Mouse (Mus musculus): Measurements from ENCODE around the gene Slc24a4. TPM values are rescaled to one million over a fixed set of nuclear protein-coding genes. Genes with fewer than 3 reads are reported as not detected.
"Not testable (repeated sequence)": the region's sequence is repeated elsewhere in the genome, so short reads cannot be mapped to it uniquely, and the experiment has no call there.

Slc24a4 gene
- polyA plus RNA-seq, 1 experiment from 2014 or later: 0.49 TPM

DNA sequence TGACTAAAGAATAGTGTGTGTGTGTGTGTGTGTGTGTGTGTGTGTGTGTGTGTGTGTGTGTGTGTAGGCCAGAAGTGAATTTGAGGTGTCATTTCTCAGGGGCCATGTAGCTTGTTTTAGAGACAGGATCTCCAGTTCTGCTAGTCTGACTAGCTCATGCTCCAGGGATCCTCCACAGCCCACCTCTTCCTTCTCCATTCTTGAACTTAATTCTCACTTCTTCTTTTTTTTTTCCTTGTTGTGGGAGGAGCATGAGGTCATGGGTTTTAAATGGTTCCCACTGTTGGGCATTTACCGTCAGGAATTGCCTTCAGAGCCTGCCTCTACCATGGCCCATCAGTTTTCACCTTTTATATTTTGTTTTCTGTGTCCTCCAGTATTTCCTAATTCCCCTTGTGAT is 124.0 kb downstream of the Slc24a4 start:
- Histone ChIP-seq H3K9ac (no peak overlapping the region), H3K27ac (no peak overlapping the region), H3K4me1 (no peaks in the 10 kb centered on the region), H3K4me3 (replicated peaks) (no peak overlapping the region), H3K36me3 (no peaks in the 10 kb centered on the region), H3K27me3 (replicated peaks) (no peaks in the 10 kb centered on the region), H3K9me3 (no peaks in the 10 kb centered on the region), H3K4me2 (no peak overlapping the region)
- 70% methylated on average over 1 of the region's 1 CpGs for WGBS
- no peak for ATAC-seq (ENCODE audit: insufficient read depth, low FRiP score, low read depth)

DNA sequence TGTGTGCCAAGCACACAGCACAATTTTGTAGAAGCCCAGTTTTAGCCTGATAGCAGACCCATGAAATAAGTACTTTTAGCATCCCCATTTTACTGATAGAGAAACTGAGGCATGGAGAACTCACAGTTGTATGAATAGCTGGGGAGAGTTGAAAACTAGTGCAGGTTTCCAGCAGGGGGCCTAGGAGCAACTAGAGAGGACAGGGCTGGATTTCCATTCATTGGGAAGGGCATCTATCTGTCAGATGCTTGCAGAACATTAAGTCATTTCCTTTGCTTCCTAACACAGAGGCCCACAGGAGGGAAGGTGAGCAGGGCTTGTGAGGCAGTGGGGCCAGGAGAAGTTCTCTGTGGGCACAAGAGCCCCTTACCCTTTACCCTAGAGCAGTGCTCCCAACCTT is 126.5 kb downstream of the Slc24a4 start:
- Histone ChIP-seq H3K4me2 (no peak overlapping the region), H3K36me3 (no peaks in the 10 kb centered on the region), H3K27me3 (replicated peaks) (no peaks in the 10 kb centered on the region), H3K4me3 (replicated peaks) (no peak overlapping the region), H3K4me1 (no peaks in the 10 kb centered on the region), H3K9ac (no peak overlapping the region), H3K27ac (no peak overlapping the region), H3K9me3 (no peaks in the 10 kb centered on the region)
- ATAC-seq (ENCODE audit: insufficient read depth, low FRiP score, low read depth): no peak

DNA sequence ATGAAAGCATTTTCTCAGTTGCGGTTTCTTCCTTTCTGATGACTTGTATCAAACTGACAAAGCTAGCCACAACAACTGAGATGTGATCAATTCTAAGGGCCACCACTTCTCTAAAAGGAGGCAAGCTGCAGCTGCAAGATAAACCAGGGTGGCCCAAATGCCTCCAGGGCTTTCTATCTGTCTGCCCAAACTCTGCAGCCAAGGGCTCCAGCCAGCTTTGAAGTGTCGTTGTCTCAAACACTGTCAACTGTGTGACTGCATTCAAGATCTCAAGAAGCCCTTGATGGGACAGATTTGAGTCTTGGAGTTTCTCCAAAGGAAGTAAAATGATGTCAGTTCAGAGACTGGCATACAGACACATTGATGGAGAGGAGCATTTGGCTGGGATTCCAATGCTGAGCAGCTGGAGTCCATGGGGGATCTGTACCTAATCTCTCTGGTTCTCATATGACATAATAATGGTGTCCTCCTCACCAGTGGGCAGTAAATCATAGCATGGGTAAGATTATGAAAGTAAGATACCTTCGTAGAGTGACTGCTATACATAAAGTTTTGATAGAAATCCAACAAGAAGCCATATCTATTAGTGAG is 130.1 kb downstream of the Slc24a4 start:
- H3K27me3 ChIP-seq (replicated peaks): no peaks in the 10 kb centered on the region
- WGBS: 65% methylated on average over 3 of the region's 3 CpGs
- ATAC-seq (ENCODE audit: insufficient read depth, low FRiP score, low read depth): no peak
- no peak overlapping the region for H3K27ac ChIP-seq
- peaks cover 9% of the 10 kb centered on the region; the same call in 1 of the 2 replicates for H3K4me1 ChIP-seq
- no peaks in the 10 kb centered on the region for H3K36me3 ChIP-seq
- H3K9ac ChIP-seq: no peak overlapping the region
- H3K9me3 ChIP-seq: no peaks in the 10 kb centered on the region
- no peak overlapping the region for H3K4me2 ChIP-seq
- no peak overlapping the region for H3K4me3 ChIP-seq (replicated peaks)

DNA sequence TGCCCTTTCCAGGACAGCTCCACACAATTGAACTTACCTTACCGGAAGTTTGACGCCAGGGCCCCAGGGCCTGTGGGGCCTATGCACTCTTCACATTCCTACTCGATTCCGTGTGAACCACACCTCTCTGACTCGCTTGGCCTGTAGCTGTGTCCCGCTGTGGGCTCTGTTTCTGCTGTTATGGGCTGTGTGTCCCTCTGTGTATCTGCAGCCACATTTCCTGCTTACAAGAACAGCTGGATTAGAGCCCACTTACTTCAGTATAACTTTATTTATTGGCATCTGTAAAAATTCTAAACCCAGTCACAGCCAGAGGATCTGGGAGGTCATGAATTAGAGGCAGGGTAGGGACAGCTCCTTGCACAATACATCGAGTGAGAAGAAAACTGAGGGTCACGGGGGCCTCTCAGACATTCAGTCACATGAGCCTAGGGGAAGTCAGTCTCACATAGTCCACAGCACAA is 133.4 kb downstream of the Slc24a4 start:
- no peaks in the 10 kb centered on the region for H3K9me3 ChIP-seq
- 25% methylated on average over 8 of the region's 8 CpGs for WGBS
- H3K4me1 ChIP-seq: peaks cover 9% of the 10 kb centered on the region; the same call in 1 of the 2 replicates
- H3K36me3 ChIP-seq: no peaks in the 10 kb centered on the region
- no peak overlapping the region for H3K4me2 ChIP-seq
- no peaks in the 10 kb centered on the region for H3K27me3 ChIP-seq (replicated peaks)
- no peak overlapping the region for H3K9ac ChIP-seq
- ATAC-seq (ENCODE audit: insufficient read depth, low FRiP score, low read depth): peak; percentile 72; the same call in 1 of the 2 replicates
- no peak overlapping the region for H3K4me3 ChIP-seq (replicated peaks)
- peak overlapping the region; percentile 11; the same call in 1 of the 2 replicates for H3K27ac ChIP-seq

DNA sequence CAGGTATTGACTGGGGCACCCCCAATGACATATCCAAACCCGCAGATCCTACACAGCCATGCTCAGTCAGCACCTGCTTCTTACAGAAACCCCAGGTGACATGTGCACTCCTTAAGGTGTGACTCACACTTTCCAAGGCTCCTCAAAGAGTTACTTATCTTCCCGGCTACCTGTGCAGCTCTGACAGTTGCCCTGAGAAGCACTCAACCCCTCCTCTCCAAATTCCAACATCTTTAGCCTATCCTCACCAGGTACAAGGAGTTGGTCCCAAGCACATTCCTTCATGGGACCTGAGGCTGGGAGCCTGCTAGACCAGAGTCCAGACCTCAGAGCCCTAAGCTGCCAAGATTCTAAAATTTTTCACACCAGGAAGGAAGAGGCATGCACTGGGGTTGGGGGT is 134.3 kb downstream of the Slc24a4 start:
- H3K9me3 ChIP-seq: no peaks in the 10 kb centered on the region
- no peak overlapping the region for H3K4me2 ChIP-seq
- peaks cover 9% of the 10 kb centered on the region; the same call in 1 of the 2 replicates for H3K4me1 ChIP-seq
- 92% methylated on average over 2 of the region's 2 CpGs for WGBS
- H3K27me3 ChIP-seq (replicated peaks): no peaks in the 10 kb centered on the region
- no peak for ATAC-seq (ENCODE audit: insufficient read depth, low FRiP score, low read depth)
- no peak overlapping the region for H3K27ac ChIP-seq
- H3K36me3 ChIP-seq: no peaks in the 10 kb centered on the region
- H3K9ac ChIP-seq: no peak overlapping the region
- H3K4me3 ChIP-seq (replicated peaks): no peak overlapping the region

DNA sequence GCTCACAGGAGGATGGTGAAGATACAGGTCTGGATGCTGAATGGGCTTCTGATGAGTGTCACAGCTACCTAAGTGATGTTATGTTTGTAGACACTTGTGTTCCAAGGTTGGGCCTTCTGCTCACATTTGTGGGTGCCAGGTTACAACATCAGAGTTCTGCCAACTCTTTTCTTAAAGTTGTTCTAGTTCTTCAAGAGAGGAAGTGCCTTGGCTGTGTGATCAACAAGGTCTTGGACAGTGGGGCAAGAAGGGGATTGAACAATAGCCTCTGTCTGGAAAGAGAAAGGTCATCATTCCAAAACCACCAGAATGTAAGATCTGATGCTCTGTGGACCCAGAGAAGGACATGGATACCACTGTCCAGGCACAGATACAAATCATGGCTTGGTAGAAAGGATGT is 134.7 kb downstream of the Slc24a4 start:
- no peaks in the 10 kb centered on the region for H3K36me3 ChIP-seq
- H3K4me3 ChIP-seq (replicated peaks): no peak overlapping the region
- H3K27me3 ChIP-seq (replicated peaks): no peaks in the 10 kb centered on the region
- no peak overlapping the region for H3K4me2 ChIP-seq
- no peaks in the 10 kb centered on the region for H3K9me3 ChIP-seq
- peaks cover 9% of the 10 kb centered on the region; the same call in 1 of the 2 replicates for H3K4me1 ChIP-seq
- H3K9ac ChIP-seq: no peak overlapping the region
- no peak for ATAC-seq (ENCODE audit: insufficient read depth, low FRiP score, low read depth)
- H3K27ac ChIP-seq: no peak overlapping the region

DNA sequence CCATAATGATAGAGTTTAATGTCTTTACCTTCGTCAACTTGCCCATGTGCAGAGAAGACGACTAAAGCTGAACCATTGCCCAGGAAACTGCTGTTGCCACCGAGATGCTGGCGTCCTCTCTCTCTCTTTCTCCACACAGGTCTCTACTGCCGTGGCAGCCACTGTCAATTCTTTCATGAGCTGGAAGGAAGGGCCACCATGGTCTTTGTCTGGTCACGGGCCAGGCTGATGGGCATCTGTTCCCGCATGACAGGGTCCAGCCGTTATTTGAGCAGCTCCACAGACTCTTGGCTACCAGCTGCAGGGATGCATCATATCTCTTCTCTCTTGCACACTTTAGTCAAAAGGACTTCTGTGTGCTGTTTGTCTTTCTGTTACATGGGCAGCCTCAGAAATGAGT is 137.9 kb downstream of the Slc24a4 start:
- no peaks in the 10 kb centered on the region for H3K9me3 ChIP-seq
- H3K27me3 ChIP-seq (replicated peaks): no peaks in the 10 kb centered on the region
- WGBS: 86% methylated on average over 8 of the region's 8 CpGs
- H3K4me1 ChIP-seq: peaks cover 9% of the 10 kb centered on the region; the same call in 1 of the 2 replicates
- ATAC-seq (ENCODE audit: insufficient read depth, low FRiP score, low read depth): no peak
- H3K4me2 ChIP-seq: no peak overlapping the region
- no peak overlapping the region for H3K9ac ChIP-seq
- no peak overlapping the region for H3K4me3 ChIP-seq (replicated peaks)
- H3K27ac ChIP-seq: no peak overlapping the region
- no peaks in the 10 kb centered on the region for H3K36me3 ChIP-seq

DNA sequence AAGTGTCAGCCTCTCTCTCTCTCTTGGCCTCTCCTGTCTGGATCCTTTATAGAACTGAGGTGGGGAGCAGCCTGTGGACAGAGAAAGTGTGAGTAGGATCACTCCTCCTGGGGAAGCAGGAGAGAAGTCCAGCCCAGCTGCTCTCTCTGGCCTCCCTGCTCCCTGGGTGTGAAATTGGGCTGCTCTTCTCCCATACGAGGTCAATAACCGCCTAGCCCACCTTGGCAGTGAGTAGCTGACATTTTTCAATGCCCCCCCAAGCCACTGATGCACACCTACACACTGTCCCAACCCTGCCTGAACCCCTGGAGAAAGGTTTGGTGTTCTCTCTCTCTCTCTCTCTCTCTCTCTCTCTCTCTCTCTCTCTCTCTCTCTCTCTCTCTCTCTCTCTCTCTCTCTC is 140.6 kb downstream of the Slc24a4 start:
- WGBS: 49% methylated on average over 2 of the region's 2 CpGs
- Histone ChIP-seq H3K9ac (no peak overlapping the region), H3K4me2 (no peak overlapping the region), H3K9me3 (no peaks in the 10 kb centered on the region), H3K4me1 (no peaks in the 10 kb centered on the region), H3K27me3 (replicated peaks) (no peaks in the 10 kb centered on the region), H3K36me3 (no peaks in the 10 kb centered on the region), H3K27ac (no peak overlapping the region), H3K4me3 (replicated peaks) (no peak overlapping the region)
- no peak for ATAC-seq (ENCODE audit: insufficient read depth, low FRiP score, low read depth)

DNA sequence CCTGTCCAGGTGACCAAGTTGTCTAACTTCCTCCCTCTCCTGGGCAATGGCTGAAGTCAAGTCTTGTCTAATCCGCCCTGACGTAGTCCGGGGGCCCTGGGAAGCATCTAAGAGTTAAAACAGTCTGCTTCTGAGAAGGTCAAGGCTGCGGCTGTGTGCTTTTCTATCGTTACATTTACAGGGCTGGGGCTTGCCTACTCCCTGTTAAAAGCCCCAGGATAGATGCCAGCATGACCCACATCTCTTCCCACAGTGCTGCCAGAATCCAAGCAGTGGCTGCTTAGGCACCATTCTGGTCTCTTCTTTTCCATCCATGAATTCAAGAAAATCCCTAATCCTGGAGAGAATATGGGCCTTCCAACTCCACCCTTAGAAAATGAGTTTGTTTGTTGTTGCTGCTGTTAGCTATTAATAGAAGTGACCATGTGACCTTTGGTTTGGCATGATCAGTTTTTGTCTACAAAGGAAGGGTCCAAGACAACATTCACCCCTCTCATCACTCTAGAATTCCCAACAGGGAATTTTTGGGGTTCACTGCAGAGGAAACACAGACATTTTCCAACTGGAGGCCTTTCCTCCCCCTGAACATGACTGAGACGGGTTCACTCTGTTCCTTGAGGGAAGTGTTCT is 142.4 kb downstream of the Slc24a4 start:
- ATAC-seq (ENCODE audit: insufficient read depth, low FRiP score, low read depth): no peak
- no peaks in the 10 kb centered on the region for H3K4me1 ChIP-seq
- no peaks in the 10 kb centered on the region for H3K27me3 ChIP-seq (replicated peaks)
- no peak overlapping the region for H3K27ac ChIP-seq
- no peaks in the 10 kb centered on the region for H3K36me3 ChIP-seq
- no peak overlapping the region for H3K4me2 ChIP-seq
- 69% methylated on average over 6 of the region's 6 CpGs for WGBS
- no peaks in the 10 kb centered on the region for H3K9me3 ChIP-seq
- no peak overlapping the region for H3K4me3 ChIP-seq (replicated peaks)
- no peak overlapping the region for H3K9ac ChIP-seq

DNA sequence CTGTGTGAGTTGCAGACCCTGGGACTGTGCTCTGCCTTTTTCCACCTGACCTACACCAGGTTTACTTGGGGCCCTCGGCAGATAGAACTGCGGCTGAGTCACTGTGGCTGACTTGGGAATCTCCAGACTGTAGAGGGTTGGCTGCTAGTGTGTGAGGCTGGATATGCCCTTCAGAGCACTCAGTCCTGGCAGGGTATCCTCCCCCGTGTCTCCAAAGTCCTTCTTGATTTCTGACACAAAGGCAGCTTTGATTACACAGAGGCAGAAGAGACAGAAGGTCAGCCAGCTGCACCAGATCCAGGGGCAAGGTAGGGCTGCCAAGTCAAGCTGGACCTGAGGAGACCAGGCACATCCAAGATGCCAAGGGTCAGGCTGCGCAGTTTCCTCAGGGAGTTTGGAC is 142.9 kb downstream of the Slc24a4 start:
- Histone ChIP-seq H3K27me3 (replicated peaks) (no peaks in the 10 kb centered on the region), H3K4me3 (replicated peaks) (no peak overlapping the region), H3K9ac (no peak overlapping the region), H3K9me3 (no peaks in the 10 kb centered on the region), H3K36me3 (no peaks in the 10 kb centered on the region), H3K27ac (no peak overlapping the region), H3K4me1 (no peaks in the 10 kb centered on the region), H3K4me2 (no peak overlapping the region)
- WGBS: 72% methylated on average over 4 of the region's 4 CpGs
- no peak for ATAC-seq (ENCODE audit: insufficient read depth, low FRiP score, low read depth)

DNA sequence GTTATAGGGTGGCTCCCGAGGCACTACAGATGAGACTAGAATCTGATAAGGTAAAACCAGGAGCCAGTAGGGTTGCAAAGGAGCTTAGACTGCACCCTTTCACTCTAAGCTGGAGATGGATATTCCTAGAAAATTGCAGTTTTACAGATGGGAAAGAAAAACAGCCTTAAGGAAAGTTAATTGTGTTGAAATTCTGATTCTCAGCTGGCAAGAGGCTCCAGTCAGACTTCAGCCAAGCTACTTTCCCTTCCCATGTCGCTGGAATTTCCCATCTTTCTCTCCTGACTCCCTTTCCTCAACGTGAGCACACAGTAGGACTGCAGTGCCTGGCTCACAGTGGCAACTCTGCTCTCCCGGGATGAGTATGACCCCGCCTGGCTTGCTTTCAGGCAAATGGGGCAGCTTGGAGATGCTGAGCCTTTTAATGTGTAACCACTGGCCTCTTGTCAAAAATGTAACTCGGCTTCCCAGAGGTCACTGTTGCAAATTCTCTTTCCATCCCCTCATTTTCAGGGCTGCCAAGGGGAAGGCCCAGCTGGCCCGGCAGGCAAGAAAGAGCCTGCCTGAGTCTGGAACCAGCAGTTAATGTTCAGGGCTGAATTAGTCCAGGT is 147.4 kb downstream of the Slc24a4 start:
- Histone ChIP-seq H3K27ac (peak overlapping the region; percentile 55; the same call in 1 of the 2 replicates), H3K4me2 (no peak overlapping the region), H3K9me3 (no peaks in the 10 kb centered on the region), H3K4me3 (replicated peaks) (no peak overlapping the region), H3K9ac (no peak overlapping the region), H3K36me3 (no peaks in the 10 kb centered on the region), H3K4me1 (no peaks in the 10 kb centered on the region), H3K27me3 (replicated peaks) (no peaks in the 10 kb centered on the region)
- 34% methylated on average over 7 of the region's 7 CpGs for WGBS
- no peak for ATAC-seq (ENCODE audit: insufficient read depth, low FRiP score, low read depth)

DNA sequence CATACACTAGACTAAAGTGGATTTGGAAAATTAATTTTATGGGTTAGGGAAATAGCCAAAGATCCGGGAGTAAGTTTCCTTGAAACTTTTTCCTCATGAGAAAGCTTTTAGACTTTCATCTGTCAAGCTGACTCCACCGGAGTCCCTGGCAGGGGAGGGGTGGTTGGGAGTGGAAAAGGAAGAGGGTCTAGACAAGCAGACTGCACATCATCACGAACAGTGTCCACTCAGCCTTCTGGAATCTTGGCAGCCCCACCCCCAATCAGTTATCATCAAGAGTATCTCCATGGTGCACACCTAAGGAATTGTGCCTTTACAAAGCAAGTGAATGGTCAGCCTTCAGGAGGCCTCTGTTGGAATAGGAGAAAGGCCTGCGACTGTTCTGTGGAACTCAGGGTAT is 151.8 kb downstream of the Slc24a4 start:
- not testable (repeated sequence) for H3K4me2 ChIP-seq; H3K36me3 ChIP-seq; H3K27me3 ChIP-seq (replicated peaks); H3K27ac ChIP-seq; H3K9me3 ChIP-seq; ATAC-seq (ENCODE audit: insufficient read depth, low FRiP score, low read depth); H3K4me3 ChIP-seq (replicated peaks); H3K9ac ChIP-seq
- peaks cover 15% of the 10 kb centered on the region for H3K4me1 ChIP-seq
- 39% methylated on average over 4 of the region's 4 CpGs for WGBS

Data from stomach, embryonic 15.5 days (tissue).